23 mouse cellular contexts compared by ENCODE assay signal in genomic region chr12:109444999-109445398, GRCm38 (mm10). TPM values are rescaled to one million over a fixed set of nuclear protein-coding genes. Genes with fewer than 3 reads are reported as not detected.
DNase-seq lines count a peak whose midpoint lies in the region; ATAC-seq and TF ChIP-seq lines count a peak whose summit lies in the region.
"Had no signal": no experiment of that assay in that cellular context is flagged by ENCODE, and none has a peak within 500 bp of the region (broad histone marks: within the 10 kb centered on the region; RNA-seq: fewer than 3 reads in every experiment).

No protein-coding gene starts in this region.

- no peak for TF ChIP-seq POLR2A in lung, adult 2 months (IDR thresholded peaks at IDR 0.05; ENCODE audit: borderline replicate concordance, extremely low read depth, low read depth, low read length)

- no peak overlapping the region for H3K4me3 ChIP-seq in hindbrain, embryonic 11.5 days (ENCODE audit: low read depth, low read length)
- no peak overlapping the region for H3K4me3 ChIP-seq in hindbrain, embryonic 13.5 days
- no peak overlapping the region for H3K4me3 ChIP-seq in limb, embryonic 12.5 days (replicated peaks)
- no peak overlapping the region for H3K4me3 ChIP-seq in lung, adult 2 months (replicated peaks; ENCODE audit: extremely low read depth, low read depth, low read length)
- H3K4me3 ChIP-seq: embryonic facial prominence, embryonic 15.5 days; heart, adult 2 months; left cerebral cortex, adult 2 months; liver, embryonic 13.5 days; lung, embryonic 15.5 days; neural tube, embryonic 12.5 days had no signal

- H3K9ac ChIP-seq in hindbrain, embryonic 11.5 days (ENCODE audit: low read depth, low read length): no peak overlapping the region
- no peak overlapping the region for H3K9ac ChIP-seq in hindbrain, embryonic 13.5 days
- no peak overlapping the region for H3K9ac ChIP-seq in limb, embryonic 12.5 days (replicated peaks)
- H3K9ac ChIP-seq: embryonic facial prominence, embryonic 15.5 days; liver, embryonic 13.5 days; lung, embryonic 15.5 days; neural tube, embryonic 12.5 days had no signal

- no peak for TF ChIP-seq CTCF in lung, adult 2 months (IDR thresholded peaks at IDR 0.05; ENCODE audit: insufficient read depth, low read length)

- ATAC-seq in hindbrain, embryonic 11.5 days (ENCODE audit: low FRiP score): peak; percentile 15; the same call in 1 of the 2 replicates
- ATAC-seq in hindbrain, embryonic 13.5 days (ENCODE audit: low FRiP score): no peak
- ATAC-seq in limb, embryonic 12.5 days (ENCODE audit: insufficient number of reproducible peaks, insufficient read depth, low FRiP score, low TSS enrichment, low read depth): no peak

- H3K4me2 ChIP-seq in hindbrain, embryonic 11.5 days (replicated peaks; ENCODE audit: low read depth, low read length): no peak overlapping the region
- no peak overlapping the region for H3K4me2 ChIP-seq in hindbrain, embryonic 13.5 days
- no peak overlapping the region for H3K4me2 ChIP-seq in limb, embryonic 12.5 days
- H3K4me2 ChIP-seq: embryonic facial prominence, embryonic 15.5 days; lung, embryonic 15.5 days had no signal

- H3K27me3 ChIP-seq in hindbrain, embryonic 11.5 days (ENCODE audit: control insufficient read depth, insufficient read depth, low read length): peaks cover 46% of the 10 kb centered on the region
- H3K27me3 ChIP-seq in hindbrain, embryonic 13.5 days: peaks cover 92% of the 10 kb centered on the region
- peaks cover 6% of the 10 kb centered on the region for H3K27me3 ChIP-seq in limb, embryonic 12.5 days
- H3K27me3 ChIP-seq: lung, embryonic 15.5 days had no signal

- H3K9me3 ChIP-seq in hindbrain, embryonic 11.5 days (ENCODE audit: control insufficient read depth, low read length): no peaks in the 10 kb centered on the region
- no peaks in the 10 kb centered on the region for H3K9me3 ChIP-seq in hindbrain, embryonic 13.5 days
- no peaks in the 10 kb centered on the region for H3K9me3 ChIP-seq in limb, embryonic 12.5 days
- H3K9me3 ChIP-seq: embryonic facial prominence, embryonic 15.5 days; liver, embryonic 13.5 days; lung, embryonic 15.5 days; neural tube, embryonic 12.5 days had no signal

- WGBS in hindbrain, embryonic 11.5 days: 68% methylated on average over 5 of the region's 5 CpGs
- 63% methylated on average over 5 of the region's 5 CpGs for WGBS in hindbrain, embryonic 13.5 days
- 80% methylated on average over 5 of the region's 5 CpGs for WGBS in limb, embryonic 12.5 days
- 63% methylated on average over 5 of the region's 5 CpGs for WGBS in lung, adult 2 months

- peaks cover 10% of the 10 kb centered on the region for H3K4me1 ChIP-seq in hindbrain, embryonic 11.5 days (replicated peaks; ENCODE audit: control insufficient read depth, insufficient read depth, low read length)
- H3K4me1 ChIP-seq in hindbrain, embryonic 13.5 days (replicated peaks): peaks cover 68% of the 10 kb centered on the region
- peaks cover 68% of the 10 kb centered on the region for H3K4me1 ChIP-seq in limb, embryonic 12.5 days (replicated peaks)
- H3K4me1 ChIP-seq in lung, adult 2 months (ENCODE audit: control insufficient read depth, insufficient read depth, low read length): 0 out of 2 replicates have a peak, but pooled peaks cover 2% of the 10 kb centered on the region

- no peak for DNase-seq in hindbrain, embryonic 11.5 days (ENCODE audit: low spot score)
- DNase-seq in thymus, postnatal 0 days (ENCODE audit: low spot score): peak; percentile 25
- DNase-seq in thymus, adult 18-20 months: no peak
- DNase-seq in lung, adult 2 months: no peak
- DNase-seq in frontal cortex, postnatal 14 days (ENCODE audit: low spot score in 2 of 2): no peak
- DNase-seq: adrenal gland, adult 8-10 months; B cell, adult 2 months; cerebellum, adult 9-11 months; gastrocnemius, postnatal 25 days; heart, adult 2 months; heart, postnatal 36 days; kidney, adult 8-10 months; kidney, postnatal 25 days; layer of hippocampus, adult 9-11 months; liver, embryonic 13.5 days; lung, postnatal 4 days; right cerebral cortex, postnatal 25 days had no signal

- no peak overlapping the region for H3K27ac ChIP-seq in hindbrain, embryonic 11.5 days (ENCODE audit: low read depth, low read length)
- no peak overlapping the region for H3K27ac ChIP-seq in hindbrain, embryonic 13.5 days
- peak overlapping the region; percentile 36; the same call in 1 of the 2 replicates for H3K27ac ChIP-seq in limb, embryonic 12.5 days
- H3K27ac ChIP-seq: heart, adult 2 months; left cerebral cortex, adult 2 months; liver, embryonic 13.5 days; lung, embryonic 15.5 days; neural tube, embryonic 12.5 days had no signal

- H3K36me3 ChIP-seq in hindbrain, embryonic 11.5 days (ENCODE audit: control insufficient read depth, insufficient read depth, low read length): no peaks in the 10 kb centered on the region
- H3K36me3 ChIP-seq in hindbrain, embryonic 13.5 days: no peaks in the 10 kb centered on the region
- H3K36me3 ChIP-seq in limb, embryonic 12.5 days: no peaks in the 10 kb centered on the region
- H3K36me3 ChIP-seq: embryonic facial prominence, embryonic 15.5 days; liver, embryonic 13.5 days; lung, embryonic 15.5 days; neural tube, embryonic 12.5 days had no signal

RNA-seq across cellular contexts. Expression of gene Dlk1, which starts 7.6 kb away (rescaled TPM):
- 77.7 and 84.4 TPM in 2 replicates for polyA plus RNA-seq in hindbrain, embryonic 11.5 days (2014; fragmentation: Nextera tagmentation; extraction: Ambion mirVana)
- 88.0 and 102 TPM in 2 replicates for polyA plus RNA-seq in hindbrain, embryonic 13.5 days (2015; fragmentation: Nextera tagmentation; extraction: Ambion mirVana)
- polyA plus RNA-seq in thymus, postnatal 0 days (2015; fragmentation: Nextera tagmentation; extraction: Ambion mirVana): 32.6 and 43.5 TPM in 2 replicates
- 120 and 148 TPM in 2 replicates for polyA plus RNA-seq in limb, embryonic 12.5 days (2016; fragmentation: Nextera tagmentation; extraction: Ambion mirVana)
- polyA plus RNA-seq in lung, adult 2 months (2012; rRNA removed): 0.42 and 0.44 TPM in 2 replicates

Comparison
In these comparisons a context has a peak if more than half of its experiments do, and no peak if none do; other contexts are left out.
1. RNA of gene Dlk1, which starts 7.6 kb away (polyA plus RNA-seq): 120 to 148 TPM in limb, embryonic 12.5 days, 88.0 to 102 TPM in hindbrain, embryonic 13.5 days, 77.7 to 84.4 TPM in hindbrain, embryonic 11.5 days and 32.6 to 43.5 TPM in thymus, postnatal 0 days; 0.42 to 0.44 TPM in lung, adult 2 months; every median in the first group is over 10 times any median in the second.